Mouse (Mus musculus): ENCODE data around the gene Ctf2. TPM values are rescaled to one million over a fixed set of nuclear protein-coding genes. Genes with fewer than 3 reads are reported as not detected.
"Not testable (repeated sequence)": the region's sequence is repeated elsewhere in the genome, so short reads cannot be mapped to it uniquely, and the experiment has no call there.

The Ctf2 gene
- total RNA-seq (2014; rRNA removed) = not detected in 2 replicates
- not detected in 2 replicates for polyA plus RNA-seq (2015; fragmentation: Nextera tagmentation; extraction: Ambion mirVana)

GRCm38 (mm10) chr7:127732066-127732465 is at the start of gene Ctf2:
Gene Ctf2, minus strand, starts transcription at chr7:127732166.
- DNase-seq (ENCODE audit: low spot score); H3K4me1 ChIP-seq (ENCODE audit: insufficient read depth, low read length); H3K9ac ChIP-seq (replicated peaks; ENCODE audit: low read length, poor library complexity, severe bottlenecking); H3K9me3 ChIP-seq (ENCODE audit: low read length); H3K4me2 ChIP-seq (ENCODE audit: low read depth, low read length, poor library complexity, severe bottlenecking); H3K4me3 ChIP-seq (ENCODE audit: low read depth, low read length); H3K27me3 ChIP-seq (ENCODE audit: insufficient read depth, low read length); ATAC-seq (ENCODE audit: low FRiP score); H3K27ac ChIP-seq (ENCODE audit: low read depth, low read length); H3K36me3 ChIP-seq (ENCODE audit: insufficient read depth, low read length): not testable (repeated sequence)
- WGBS = no CpG with 5 or more reads among the region's 5 CpGs

- Histone ChIP-seq H3K36me3 (ENCODE audit: insufficient read depth, low read length) (peaks cover 24% of the 10 kb centered on the region), H3K9me3 (ENCODE audit: low read length) (no peaks in the 10 kb centered on the region), H3K4me1 (ENCODE audit: insufficient read depth, low read length) (no peaks in the 10 kb centered on the region), H3K9ac (replicated peaks; ENCODE audit: low read length, poor library complexity, severe bottlenecking) (peak overlapping the region; percentile 90), H3K27me3 (ENCODE audit: insufficient read depth, low read length) (no peaks in the 10 kb centered on the region), H3K27ac (ENCODE audit: low read depth, low read length) (peak overlapping the region; percentile 99; the same call in 1 of the 2 replicates), H3K4me2 (ENCODE audit: low read depth, low read length, poor library complexity, severe bottlenecking) (peak overlapping the region; percentile 89), H3K4me3 (ENCODE audit: low read depth, low read length) (peak overlapping the region; percentile 78)
- 75% methylated on average over 4 of the region's 4 CpGs for WGBS
- no peak for TF ChIP-seq CTCF (IDR thresholded peaks at IDR 0.05)
- no peak for DNase-seq (ENCODE audit: low spot score)
- ATAC-seq (ENCODE audit: low FRiP score) = no peak
Observed at GRCm38 (mm10) chr7:127778350-127778749, 46.4 kb upstream of the Ctf2 start.

GRCm38 (mm10) chr7:127777474-127778266 is 45.7 kb upstream of the Ctf2 start:
- WGBS = 4% methylated on average over 34 of the region's 66 CpGs

GRCm38 (mm10) chr7:127776878-127777473 is 45.0 kb upstream of the Ctf2 start:
- peak overlapping the region; percentile 99 for H3K27ac ChIP-seq (ENCODE audit: low read depth, low read length)
- peaks cover 16% of the 10 kb centered on the region for H3K36me3 ChIP-seq (ENCODE audit: insufficient read depth, low read length)
- ATAC-seq (ENCODE audit: low FRiP score) (peak; percentile 92), DNase-seq (ENCODE audit: low spot score) (peak; percentile 97)
- no peaks in the 10 kb centered on the region for H3K4me1 ChIP-seq (ENCODE audit: insufficient read depth, low read length)
- no peak for TF ChIP-seq CTCF (IDR thresholded peaks at IDR 0.05)
- no peaks in the 10 kb centered on the region for H3K9me3 ChIP-seq (ENCODE audit: low read length)
- H3K27me3 ChIP-seq (ENCODE audit: insufficient read depth, low read length) = no peaks in the 10 kb centered on the region
- H3K9ac ChIP-seq (replicated peaks; ENCODE audit: low read length, poor library complexity, severe bottlenecking) = peak overlapping the region; percentile 90
- H3K4me3 ChIP-seq (ENCODE audit: low read depth, low read length) = peak overlapping the region; percentile 78
- under 1% methylated on average over 46 of the region's 70 CpGs for WGBS
- H3K4me2 ChIP-seq (ENCODE audit: low read depth, low read length, poor library complexity, severe bottlenecking) = peak overlapping the region; percentile 89

More at GRCm38 (mm10) chr7:127777474-127778266, 45.7 kb upstream of the Ctf2 start:
- Histone ChIP-seq H3K27me3 (ENCODE audit: insufficient read depth, low read length) (no peaks in the 10 kb centered on the region), H3K36me3 (ENCODE audit: insufficient read depth, low read length) (peaks cover 23% of the 10 kb centered on the region), H3K9ac (replicated peaks; ENCODE audit: low read length, poor library complexity, severe bottlenecking) (peak overlapping the region; percentile 90), H3K9me3 (ENCODE audit: low read length) (no peaks in the 10 kb centered on the region), H3K4me1 (ENCODE audit: insufficient read depth, low read length) (no peaks in the 10 kb centered on the region), H3K4me3 (ENCODE audit: low read depth, low read length) (peak overlapping the region; percentile 78), H3K4me2 (ENCODE audit: low read depth, low read length, poor library complexity, severe bottlenecking) (peak overlapping the region; percentile 89), H3K27ac (ENCODE audit: low read depth, low read length) (peak overlapping the region; percentile 99)
- TF ChIP-seq CTCF (IDR thresholded peaks at IDR 0.05) = no peak
- DNase-seq (ENCODE audit: low spot score) (peak; percentile 62), ATAC-seq (ENCODE audit: low FRiP score) (peak; percentile 45)

GRCm38 (mm10) chr7:127776426-127776825 is 44.5 kb upstream of the Ctf2 start, which contains the start of gene Setd1a:
Gene Setd1a, plus strand, starts transcription at chr7:127776670.
- ATAC-seq (ENCODE audit: low FRiP score) = peak; percentile 76
- peak within 1 kb of the TSS; percentile 99 for H3K27ac ChIP-seq (ENCODE audit: low read depth, low read length)
- under 1% methylated on average over 23 of the region's 23 CpGs for WGBS

GRCm38 (mm10) chr7:127775837-127776236 is 43.9 kb upstream of the Ctf2 start:
- not testable (repeated sequence) for DNase-seq (ENCODE audit: low spot score); H3K27me3 ChIP-seq (ENCODE audit: insufficient read depth, low read length); ATAC-seq (ENCODE audit: low FRiP score); H3K4me1 ChIP-seq (ENCODE audit: insufficient read depth, low read length); H3K9me3 ChIP-seq (ENCODE audit: low read length)
- peaks cover 11% of the 10 kb centered on the region for H3K36me3 ChIP-seq (ENCODE audit: insufficient read depth, low read length)
- H3K4me3 ChIP-seq (ENCODE audit: low read depth, low read length) = peak overlapping the region; percentile 78
- WGBS = 73% methylated on average over 7 of the region's 7 CpGs
- H3K4me2 ChIP-seq (ENCODE audit: low read depth, low read length, poor library complexity, severe bottlenecking) = peak overlapping the region; percentile 89
- H3K27ac ChIP-seq (ENCODE audit: low read depth, low read length) = peak overlapping the region; percentile 99
- H3K9ac ChIP-seq (replicated peaks; ENCODE audit: low read length, poor library complexity, severe bottlenecking) = peak overlapping the region; percentile 90

More at GRCm38 (mm10) chr7:127776426-127776825, 44.5 kb upstream of the Ctf2 start, which contains the start of gene Setd1a:
- peak within 1 kb of the TSS; percentile 90 for H3K9ac ChIP-seq (replicated peaks; ENCODE audit: low read length, poor library complexity, severe bottlenecking)
- H3K4me3 ChIP-seq (ENCODE audit: low read depth, low read length) = peak within 1 kb of the TSS; percentile 78
- peak; percentile 93 for DNase-seq (ENCODE audit: low spot score)
- no peak for TF ChIP-seq CTCF (IDR thresholded peaks at IDR 0.05)
- peak within 1 kb of the TSS; percentile 89 for H3K4me2 ChIP-seq (ENCODE audit: low read depth, low read length, poor library complexity, severe bottlenecking)
- no peaks in the 10 kb centered on the region for H3K9me3 ChIP-seq (ENCODE audit: low read length)
- no peaks in the 10 kb centered on the region for H3K4me1 ChIP-seq (ENCODE audit: insufficient read depth, low read length)
- H3K27me3 ChIP-seq (ENCODE audit: insufficient read depth, low read length) = no peaks in the 10 kb centered on the region
- H3K36me3 ChIP-seq (ENCODE audit: insufficient read depth, low read length) = peaks cover 13% of the 10 kb centered on the region

All from midbrain, postnatal 0 days (tissue).